Mouse (Mus musculus) liver, adult 2 months (tissue): ENCODE results near the gene Hmbs. TPM values are rescaled to one million over a fixed set of nuclear protein-coding genes. Genes with fewer than 3 reads are reported as not detected.

Source experiments
- DNase-seq: peaks from one replicate; pipeline ENCODE4 v3.0.0-alpha.2; 2011; ENCODE audit warnings: low read depth, low spot score; ENCODE audit errors: extremely low read depth
- H3K27ac ChIP-seq: fragments of 200-500 bp; replicated peaks from 2 replicates; pipeline ENCODE4 v1.5.1; 2012; ENCODE audit warnings: low read depth, mild to moderate bottlenecking, control low read depth, inconsistent platforms, low read length; ENCODE audit not compliant: insufficient read depth
- H3K27me3 ChIP-seq: fragments of 200-500 bp; 2 replicates; pipeline ENCODE4 v1.6.1; 2012; ENCODE audit warnings: mild to moderate bottlenecking, moderate library complexity, low read length, inconsistent platforms; ENCODE audit not compliant: control insufficient read depth, insufficient read depth
- H3K36me3 ChIP-seq: fragments of 200-500 bp; 2 replicates; pipeline ENCODE4 v1.6.1; 2012; ENCODE audit warnings: low read length, inconsistent platforms; ENCODE audit not compliant: control insufficient read depth, insufficient read depth
- H3K4me1 ChIP-seq: fragments of 200-500 bp; 2 replicates; pipeline ENCODE4 v1.6.1; 2011; ENCODE audit warnings: low read length; ENCODE audit not compliant: control insufficient read depth, insufficient read depth
- H3K4me3 ChIP-seq: fragments of 200-500 bp; 2 replicates; pipeline ENCODE4 v1.5.1; 2011; ENCODE audit warnings: low read depth, mild to moderate bottlenecking, control low read depth, low read length, moderate library complexity; ENCODE audit not compliant: insufficient read depth
- H3K79me2 ChIP-seq: fragments of 200-500 bp; 2 replicates; pipeline ENCODE4 v1.6.1; 2012; ENCODE audit warnings: inconsistent platforms, mild to moderate bottlenecking, low read length, moderate library complexity; ENCODE audit not compliant: control insufficient read depth, insufficient read depth
- H3K9ac ChIP-seq: fragments of 200-500 bp; 2 replicates; pipeline ENCODE4 v1.6.1; 2012; ENCODE audit warnings: low read depth, mild to moderate bottlenecking, control low read depth, inconsistent platforms, low read length
- CTCF ChIP-seq: fragments of 200-500 bp; IDR thresholded peaks from 2 replicates; pipeline ENCODE4 v1.5.1; 2011; ENCODE audit warnings: low read depth, low read length, control low read depth
- POLR2A ChIP-seq: fragments of 200-500 bp; IDR thresholded peaks from 2 replicates; pipeline ENCODE4 v1.6.1; 2011; ENCODE audit warnings: low read length, control low read depth; ENCODE audit not compliant: insufficient read depth; ENCODE audit errors: extremely low read depth
- WGBS: fragments of 180-500 bp; shearing (Covaris S2); methylation state at CpG from one replicate; pipeline ENCODE4 v1.1.7; 2018; 5-methylcytosine and 5-hydroxymethylcytosine counted together
- polyA plus RNA-seq: library from polyadenylated mRNA; depleted of rRNA; stranded (reverse); fragments of >200 nt; gene quantifications from 2 replicates; pipeline ENCODE4 v1.2.3, GENCODE M21; 2012
- total RNA-seq: library from RNA; depleted of rRNA; stranded (reverse); fragments of >200 nt; gene quantifications from 2 replicates; pipeline ENCODE4 v1.2.3, GENCODE M21; 2014

Gene Hmbs
- total and polyA plus RNA-seq, 2 experiments, result 58.8 to 61.3 TPM

DNA sequence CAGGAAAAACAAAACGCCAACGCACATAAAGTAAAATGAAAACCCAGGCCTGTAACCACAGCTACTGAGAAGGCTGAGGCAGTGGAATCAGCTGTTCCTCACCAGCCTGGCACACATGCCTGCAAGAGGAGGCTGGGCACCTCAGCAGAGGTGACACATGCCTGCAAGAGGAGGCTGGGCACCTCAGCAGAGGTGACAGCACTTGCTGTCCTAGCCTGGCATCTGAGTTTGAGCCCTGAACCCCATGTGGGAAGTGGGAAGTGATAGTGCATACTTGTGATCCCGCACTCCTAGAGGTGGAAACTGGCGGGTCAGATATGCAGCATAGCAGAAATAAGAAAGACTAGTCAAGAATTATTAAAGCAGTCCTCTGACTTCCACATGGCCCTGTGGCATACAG, 7.4 kb upstream of the Hmbs start:
- Histone ChIP-seq H3K9ac (no peak overlapping the region), H3K36me3 (peaks cover 64% of the 10 kb centered on the region), H3K27me3 (no peaks in the 10 kb centered on the region), H3K4me1 (peaks cover 9% of the 10 kb centered on the region; the same call in 1 of the 2 replicates), H3K4me3 (no peak overlapping the region), H3K27ac (no peak overlapping the region), H3K79me2 (peaks cover 5% of the 10 kb centered on the region; the same call in 1 of the 2 replicates)
- TF ChIP-seq POLR2A, result no peak
- no peak for TF ChIP-seq CTCF
- DNase-seq, result no peak
- WGBS, result 92% methylated on average over 4 of the region's 4 CpGs

DNA sequence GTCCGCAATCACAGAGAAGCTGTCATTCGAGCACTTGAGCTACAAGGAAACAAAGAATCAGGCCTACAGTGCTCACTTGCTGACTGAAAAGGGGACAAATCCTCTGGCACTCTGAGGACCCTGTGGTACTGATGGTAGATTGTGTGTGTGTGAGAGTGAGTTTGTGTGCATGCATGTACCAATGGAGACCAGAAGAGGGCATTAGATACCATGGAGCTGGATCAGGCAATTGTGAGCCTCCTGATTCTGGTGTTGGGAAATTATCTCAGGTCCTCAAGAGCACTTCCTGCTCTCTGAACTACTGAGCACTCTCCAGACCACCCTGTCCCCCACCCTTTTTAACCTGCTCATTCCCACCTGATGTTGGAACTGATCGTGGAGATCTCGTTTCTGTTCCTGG, 4.5 kb upstream of the Hmbs start:
- H3K27ac ChIP-seq, result no peak overlapping the region
- no peak overlapping the region for H3K4me3 ChIP-seq
- peak; percentile 19 for DNase-seq
- H3K79me2 ChIP-seq, result no peaks in the 10 kb centered on the region
- peaks cover 9% of the 10 kb centered on the region; the same call in 1 of the 2 replicates for H3K4me1 ChIP-seq
- H3K27me3 ChIP-seq, result no peaks in the 10 kb centered on the region
- TF ChIP-seq CTCF, result no peak
- no peak for TF ChIP-seq POLR2A
- no peak overlapping the region for H3K9ac ChIP-seq
- WGBS, result 95% methylated on average over 4 of the region's 4 CpGs
- peaks cover 37% of the 10 kb centered on the region for H3K36me3 ChIP-seq

DNA sequence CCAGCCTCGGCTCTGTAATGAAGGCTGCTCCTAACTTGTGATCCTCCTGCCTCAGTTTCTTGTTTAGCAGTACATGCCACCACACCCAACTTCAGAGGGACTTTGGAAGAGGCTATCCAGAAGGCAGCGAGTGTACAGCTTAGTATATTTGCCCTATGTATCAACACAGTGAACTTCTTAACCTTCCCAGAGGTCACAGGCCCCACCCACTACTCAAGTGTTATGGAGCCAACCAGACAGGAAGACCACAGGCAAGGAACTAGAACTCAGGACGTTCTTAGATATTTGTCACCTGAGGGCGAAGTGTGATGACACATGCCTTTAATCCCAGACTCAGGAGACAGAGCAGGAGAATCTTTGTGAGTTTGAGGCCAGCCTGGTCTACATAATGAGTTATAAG, 3.6 kb upstream of the Hmbs start:
- Histone ChIP-seq H3K36me3 (peaks cover 27% of the 10 kb centered on the region), H3K9ac (peak overlapping the region; percentile 39; the same call in 1 of the 2 replicates), H3K27me3 (no peaks in the 10 kb centered on the region), H3K4me3 (peak overlapping the region; percentile 21; the same call in 1 of the 2 replicates), H3K27ac (peak overlapping the region; percentile 75), H3K79me2 (peaks cover 5% of the 10 kb centered on the region; the same call in 1 of the 2 replicates), H3K4me1 (peaks cover 15% of the 10 kb centered on the region)
- WGBS, result 62% methylated on average over 4 of the region's 4 CpGs
- TF ChIP-seq CTCF (no peak), POLR2A (no peak)
- DNase-seq, result no peak

DNA sequence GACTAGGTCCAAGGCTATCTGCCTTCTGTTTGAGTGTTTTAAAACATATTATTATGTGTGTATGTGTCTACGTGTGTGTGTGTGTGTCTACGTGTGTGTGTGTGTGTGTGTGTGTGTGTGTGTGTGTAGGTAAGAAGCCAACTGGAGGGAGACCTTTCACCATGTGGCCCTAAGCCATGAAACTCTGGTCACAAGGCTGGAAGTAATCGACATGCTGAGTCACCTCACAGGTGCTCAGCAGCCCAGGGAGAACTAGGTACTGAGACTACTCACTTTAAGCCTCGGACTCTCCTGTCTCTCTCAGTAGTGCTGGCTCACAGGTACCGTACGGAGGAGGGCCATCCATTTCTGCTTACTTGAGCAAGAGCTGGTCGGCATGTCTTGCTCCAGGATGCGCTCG, 3.1 kb upstream of the Hmbs start:
- peak overlapping the region; percentile 39; the same call in 1 of the 2 replicates for H3K9ac ChIP-seq
- WGBS, result 48% methylated on average over 9 of the region's 9 CpGs
- DNase-seq, result peak; percentile 93

DNA sequence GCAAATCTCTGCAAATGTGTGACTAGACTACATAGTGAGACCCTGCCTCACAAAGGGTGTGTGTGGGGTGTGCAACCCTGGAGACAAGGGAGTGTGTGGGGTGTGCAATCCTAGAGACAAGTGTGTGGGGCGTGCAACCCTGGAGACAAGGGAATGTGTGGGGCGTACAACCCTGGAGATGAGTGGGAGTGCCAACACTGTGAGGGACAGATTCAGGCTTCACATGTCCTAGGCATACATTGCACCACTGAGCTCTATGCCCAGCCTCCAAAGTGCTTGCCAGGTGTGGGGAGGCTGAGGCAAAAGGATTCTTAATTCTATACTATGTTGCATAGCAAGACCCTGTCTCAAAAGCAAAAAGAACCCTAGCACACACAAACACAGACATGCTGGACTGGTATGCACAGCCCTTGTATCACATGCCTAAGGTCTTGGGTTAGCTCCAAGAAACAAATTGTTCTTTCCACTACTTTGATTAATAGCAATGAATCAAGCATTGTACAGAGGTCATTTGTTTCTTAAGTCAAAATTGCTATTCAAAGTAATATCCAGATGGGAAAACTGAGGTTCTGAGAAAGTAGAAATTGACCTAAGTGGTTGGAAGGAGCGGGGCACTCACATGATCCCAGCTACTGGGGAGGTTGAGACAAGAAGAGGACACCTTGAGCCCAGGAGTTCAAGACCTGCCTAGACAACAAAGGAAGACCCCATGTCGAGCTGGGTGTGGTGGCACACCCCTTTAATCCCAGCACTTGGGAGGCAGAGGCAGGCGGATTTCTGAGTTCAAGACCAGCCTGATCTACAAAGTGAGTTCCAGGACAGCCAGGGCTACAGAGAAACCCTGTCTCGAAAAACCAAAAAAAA, 1.8 kb upstream of the Hmbs start:
- peak; percentile 21 for DNase-seq
- H3K79me2 ChIP-seq, result peaks cover 14% of the 10 kb centered on the region; the same call in 1 of the 2 replicates
- no peaks in the 10 kb centered on the region for H3K27me3 ChIP-seq
- H3K4me3 ChIP-seq, result no peak overlapping the region
- WGBS, result 90% methylated on average over 6 of the region's 6 CpGs
- H3K36me3 ChIP-seq, result peaks cover 11% of the 10 kb centered on the region
- no peak overlapping the region for H3K27ac ChIP-seq
- peaks cover 19% of the 10 kb centered on the region for H3K4me1 ChIP-seq
- no peak for TF ChIP-seq POLR2A
- no peak for TF ChIP-seq CTCF
- H3K9ac ChIP-seq, result no peak overlapping the region

More for the DNA sequence above, 3.1 kb upstream of the Hmbs start:
- Histone ChIP-seq H3K4me1 (peaks cover 19% of the 10 kb centered on the region), H3K27me3 (no peaks in the 10 kb centered on the region), H3K79me2 (peaks cover 10% of the 10 kb centered on the region; the same call in 1 of the 2 replicates), H3K4me3 (peak overlapping the region; percentile 21; the same call in 1 of the 2 replicates), H3K36me3 (peaks cover 24% of the 10 kb centered on the region), H3K27ac (peak overlapping the region; percentile 75)
- TF ChIP-seq CTCF, result no peak
- no peak for TF ChIP-seq POLR2A
